Mouse (Mus musculus): Measurements from ENCODE around the gene Rab11fip4. TPM values are rescaled to one million over a fixed set of nuclear protein-coding genes. Genes with fewer than 3 reads are reported as not detected.
A peak's percentile ranks its signal among the peaks of the same experiment; 100 is the strongest.

Gene Rab11fip4
- total RNA-seq, 2 experiments from 2014 or later: 234 to 237 TPM

GRCm38 (mm10) chr11:79652257-79652656 is 61.2 kb downstream of the Rab11fip4 start:
- no peak for DNase-seq (ENCODE audit: low spot score in 2 of 2)

DNA sequence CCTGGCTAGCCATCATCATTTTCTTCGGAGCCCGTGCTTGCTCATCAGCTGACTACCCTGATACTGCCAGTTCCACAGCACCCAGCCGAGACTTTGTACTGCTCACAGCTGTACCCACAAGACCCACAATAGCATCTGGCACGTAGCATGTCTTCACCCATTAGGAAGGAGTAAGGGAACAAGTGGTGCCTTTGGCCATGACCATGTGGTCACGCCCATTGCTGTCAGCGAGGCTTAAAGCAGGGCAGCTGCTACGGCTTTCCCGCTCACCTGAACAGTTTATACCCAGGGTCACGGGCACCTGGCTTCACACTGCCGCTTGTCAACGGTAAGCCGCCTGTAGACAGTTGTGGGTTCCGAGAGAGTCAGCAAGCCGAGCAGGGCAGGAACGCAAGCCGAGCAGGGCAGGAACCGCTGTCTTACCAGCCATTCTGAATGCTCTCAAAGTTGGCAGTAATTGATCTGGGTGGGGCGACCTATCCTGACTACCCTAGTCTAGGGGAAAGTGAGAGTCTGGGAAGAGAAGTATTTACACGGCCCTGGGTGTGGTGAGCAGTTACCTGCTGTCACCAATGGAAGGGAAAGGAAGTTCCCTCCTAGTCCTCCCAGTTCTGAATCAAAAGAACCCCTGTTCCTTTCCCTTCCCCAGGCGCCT is 62.0 kb downstream of the Rab11fip4 start:
- DNase-seq (ENCODE audit: low spot score in 2 of 2): no peak

GRCm38 (mm10) chr11:79654407-79654831 is 63.4 kb downstream of the Rab11fip4 start:
- no peak for DNase-seq (ENCODE audit: low spot score in 2 of 2)

DNA sequence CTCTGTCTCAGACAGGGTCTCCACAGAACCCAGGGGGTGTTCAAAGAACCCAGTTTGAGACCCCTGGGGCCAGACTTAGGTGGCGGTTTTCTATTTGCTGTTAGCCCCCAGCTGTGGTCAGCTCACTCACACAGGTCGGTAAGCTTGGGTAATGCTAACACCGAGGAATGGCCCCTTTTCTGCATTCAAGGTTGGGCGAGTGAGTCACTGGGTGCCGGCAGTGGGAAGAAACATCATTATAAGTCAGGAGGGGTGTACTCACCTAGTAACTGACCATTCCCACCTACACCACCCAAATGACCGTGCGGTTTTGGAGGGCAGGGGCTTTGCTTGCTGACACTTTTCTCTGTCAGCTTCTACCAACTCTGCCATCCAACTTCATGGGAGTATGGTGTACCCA is 64.6 kb downstream of the Rab11fip4 start:
- DNase-seq (ENCODE audit: low spot score in 2 of 2): no peak

DNA sequence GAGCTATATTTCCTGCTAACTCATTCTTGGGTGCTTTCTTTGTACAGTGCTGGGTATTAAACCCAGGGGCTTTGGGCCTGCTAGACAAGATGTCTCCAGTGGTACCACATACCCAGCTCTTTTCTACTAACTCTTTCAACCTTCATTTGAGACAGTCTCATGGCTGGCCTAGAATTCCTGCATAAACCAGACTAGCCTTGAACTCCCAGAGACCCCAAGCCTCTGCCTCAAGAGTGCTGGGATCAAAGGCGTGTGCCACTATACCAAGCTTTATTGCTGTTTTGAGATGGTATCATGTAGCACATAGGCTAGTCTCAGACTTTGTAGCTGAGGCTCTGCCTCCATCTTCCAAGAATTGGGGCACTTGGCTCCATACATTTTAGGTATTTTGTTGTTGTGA is 65.5 kb downstream of the Rab11fip4 start:
- DNase-seq (ENCODE audit: low spot score in 2 of 2): no peak

- no peak for DNase-seq (ENCODE audit: low spot score in 2 of 2)
Measured at GRCm38 (mm10) chr11:79657053-79657452, 66.0 kb downstream of the Rab11fip4 start.

DNA sequence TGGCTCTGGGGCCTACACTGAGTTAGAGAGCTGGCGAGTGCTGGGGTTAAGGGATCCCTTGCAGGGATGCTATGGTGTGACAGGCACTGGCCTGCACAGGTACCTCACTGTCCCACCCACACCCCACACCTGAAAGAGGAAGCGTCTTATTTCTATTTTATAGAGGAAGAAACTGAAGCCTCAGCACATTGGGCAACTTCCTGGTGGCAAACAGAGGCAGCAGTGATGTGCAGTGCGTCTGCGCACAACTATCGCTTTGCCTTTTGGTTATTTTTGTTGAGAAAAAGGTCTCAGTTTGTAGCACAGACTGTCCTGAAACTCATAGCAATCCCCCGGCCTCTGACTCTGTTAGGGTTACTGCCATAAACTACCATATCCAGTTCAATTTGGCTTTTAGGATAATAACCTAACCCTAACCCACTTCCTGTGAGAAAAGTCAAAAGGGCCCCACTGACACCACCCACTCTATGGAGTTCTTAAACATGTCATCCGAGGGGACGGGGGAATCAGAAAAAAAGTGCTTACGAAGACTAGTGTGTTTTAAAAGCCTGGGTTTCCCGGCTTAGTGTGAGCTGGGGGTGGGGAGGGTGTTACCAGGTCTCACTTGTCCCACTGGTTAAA is 67.3 kb downstream of the Rab11fip4 start:
- DNase-seq (ENCODE audit: low spot score in 2 of 2): no peak

GRCm38 (mm10) chr11:79660361-79661205 is 69.6 kb downstream of the Rab11fip4 start:
- peak; percentile 69 to 84 for DNase-seq (ENCODE audit: low spot score in 2 of 2)

DNA sequence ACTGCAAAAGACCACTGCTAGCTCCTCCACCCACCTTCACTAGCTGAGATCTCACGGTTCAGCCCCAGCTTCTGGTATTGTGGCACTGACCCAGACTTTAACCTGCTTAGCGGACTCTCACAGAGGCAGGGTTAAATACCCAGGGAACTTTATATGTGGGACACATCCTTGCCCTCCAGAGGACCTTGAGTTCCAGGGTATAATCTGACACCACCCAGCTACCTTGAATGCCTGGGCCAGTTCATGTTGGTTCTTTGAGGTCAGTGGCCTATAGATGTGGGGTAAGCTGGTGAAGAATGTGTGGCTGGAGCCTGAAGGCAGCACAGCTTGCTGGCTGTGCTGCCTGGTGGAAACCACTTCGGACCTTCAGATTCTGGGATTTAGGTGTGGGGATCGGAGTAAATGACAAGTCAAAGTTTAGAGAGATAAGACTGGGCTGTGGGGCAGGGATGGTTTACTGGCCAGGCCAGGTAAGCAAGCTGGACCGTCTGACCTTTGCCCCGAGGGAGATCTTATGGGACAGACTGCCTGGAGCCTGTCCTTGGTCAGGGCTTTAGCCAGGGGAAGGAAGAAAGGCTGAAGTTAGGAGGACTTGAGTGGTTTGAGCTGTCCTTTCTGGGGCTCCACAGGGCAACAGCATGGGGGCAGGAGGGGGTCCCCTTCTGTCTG is 71.0 kb downstream of the Rab11fip4 start:
- no peak for DNase-seq (ENCODE audit: low spot score in 2 of 2)

DNA sequence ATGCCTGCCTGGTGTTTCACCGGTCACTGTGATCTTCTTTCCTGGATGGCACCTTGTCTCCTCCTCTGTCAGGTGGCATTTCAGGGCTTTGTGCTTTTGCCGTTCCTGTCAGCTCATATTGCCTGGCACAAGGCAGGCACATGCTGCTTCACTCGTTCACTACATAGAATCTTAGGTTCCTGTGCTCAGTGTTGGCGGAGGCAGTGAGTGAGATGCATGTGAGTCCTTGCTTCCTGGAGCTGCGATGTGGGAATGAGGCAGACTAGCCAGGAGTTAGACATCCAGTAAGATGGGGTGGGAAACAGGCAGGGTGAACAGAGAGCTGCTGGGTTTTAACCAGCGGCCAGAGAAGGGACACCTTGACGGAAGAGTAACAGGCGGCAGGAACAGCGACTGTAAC is 72.1 kb downstream of the Rab11fip4 start:
- DNase-seq (ENCODE audit: low spot score in 2 of 2): peak in 1 of 2 experiments; percentile 62

- no peak for DNase-seq (ENCODE audit: low spot score in 2 of 2)
Measured at GRCm38 (mm10) chr11:79663570-79663969, 72.6 kb downstream of the Rab11fip4 start.

GRCm38 (mm10) chr11:79666544-79666943 is 75.5 kb downstream of the Rab11fip4 start:
- no peak for DNase-seq (ENCODE audit: low spot score in 2 of 2)

DNA sequence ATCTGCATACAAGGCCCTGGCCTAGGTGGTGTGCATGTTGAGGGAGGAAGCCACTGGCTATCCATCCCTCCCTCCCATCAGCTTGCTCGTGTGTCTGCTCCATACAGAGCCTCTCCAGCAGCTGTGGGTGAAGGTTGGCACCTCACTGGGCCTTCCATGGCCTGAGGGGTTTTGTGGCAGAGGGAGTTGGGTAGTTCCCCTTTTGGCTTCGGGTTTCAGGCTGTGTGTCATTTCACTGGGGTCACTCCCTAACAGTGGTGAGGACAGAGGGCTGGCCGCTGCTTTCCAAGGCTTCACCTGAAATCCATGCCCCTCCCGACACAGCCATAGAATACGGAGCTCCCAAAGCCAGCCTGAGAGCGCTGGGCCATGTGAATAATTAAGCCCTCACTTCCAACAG is 78.2 kb downstream of the Rab11fip4 start:
- no peak for DNase-seq (ENCODE audit: low spot score in 2 of 2)

- no peak for DNase-seq (ENCODE audit: low spot score in 2 of 2)
Measured at GRCm38 (mm10) chr11:79669947-79670346, 78.9 kb downstream of the Rab11fip4 start.

- DNase-seq (ENCODE audit: low spot score in 2 of 2): no peak
Measured at GRCm38 (mm10) chr11:79670411-79670945, 79.5 kb downstream of the Rab11fip4 start.

- DNase-seq (ENCODE audit: low spot score in 2 of 2): no peak
Measured at GRCm38 (mm10) chr11:79671668-79672281, 80.8 kb downstream of the Rab11fip4 start.

DNA sequence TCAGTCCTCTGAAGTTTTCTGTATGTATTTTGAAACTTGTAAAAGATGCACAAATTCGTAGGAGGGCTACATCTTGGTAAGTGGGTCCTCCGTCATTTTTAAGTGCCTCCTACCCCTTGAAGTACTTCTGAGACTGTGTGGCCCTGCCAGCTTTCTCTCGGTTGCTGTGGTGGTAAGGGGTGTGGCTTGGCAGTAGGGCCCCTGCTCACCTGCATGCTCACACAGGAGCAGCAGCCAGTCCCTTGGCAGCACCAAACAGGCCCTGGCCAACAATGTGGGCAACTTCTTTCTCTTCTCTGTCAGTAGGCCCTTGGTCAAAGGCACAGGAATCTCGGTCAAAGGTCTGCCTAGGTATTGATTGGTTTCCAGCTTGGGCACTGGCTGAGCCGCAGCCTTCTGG is 82.1 kb downstream of the Rab11fip4 start:
- no peak for DNase-seq (ENCODE audit: low spot score in 2 of 2)

DNA sequence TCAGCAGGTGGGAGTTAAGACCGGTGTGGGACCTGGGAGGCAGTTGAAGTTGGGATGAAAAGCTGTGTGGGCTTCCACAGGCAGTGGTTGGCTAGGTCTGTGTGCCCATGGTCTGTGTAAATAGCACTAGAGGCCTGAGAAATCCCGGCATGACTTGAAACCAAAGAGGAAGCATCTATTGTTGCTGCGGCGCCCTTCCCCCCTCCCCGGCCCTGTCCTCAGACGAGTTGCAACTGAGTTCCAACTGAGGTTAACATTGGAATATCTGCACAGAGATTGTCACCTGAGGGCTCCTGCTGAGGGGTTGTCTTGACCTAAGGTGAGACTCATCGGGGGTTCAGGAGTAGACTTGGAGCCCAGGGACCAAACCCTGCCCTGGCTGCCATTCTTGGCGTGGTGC is 82.7 kb downstream of the Rab11fip4 start:
- DNase-seq (ENCODE audit: low spot score in 2 of 2): no peak

- DNase-seq (ENCODE audit: low spot score in 2 of 2): no peak
Measured at GRCm38 (mm10) chr11:79674231-79674630, 83.2 kb downstream of the Rab11fip4 start.

DNA sequence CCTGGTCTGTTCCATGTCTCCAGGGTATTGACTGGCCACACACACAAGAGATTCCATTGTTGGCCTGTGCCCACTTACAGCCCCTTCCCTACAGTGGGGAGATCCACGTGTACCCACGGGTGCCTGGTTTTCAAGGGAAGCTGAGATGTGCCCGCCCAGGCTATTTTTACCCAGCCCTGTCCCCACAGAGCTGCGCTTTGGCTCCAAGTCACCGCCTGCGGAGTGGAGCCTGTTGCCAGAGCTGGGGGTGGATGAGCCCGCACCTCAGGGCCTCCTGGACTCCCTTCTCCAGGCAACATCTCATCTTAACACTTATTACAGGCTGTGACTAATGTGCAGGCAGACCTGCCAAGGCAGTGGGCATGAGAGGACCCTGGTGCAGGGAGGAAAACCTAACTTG is 83.6 kb downstream of the Rab11fip4 start:
- DNase-seq (ENCODE audit: low spot score in 2 of 2): peak; percentile 81 to 88

- no peak for DNase-seq (ENCODE audit: low spot score in 2 of 2)
Measured at GRCm38 (mm10) chr11:79675285-79675684, 84.3 kb downstream of the Rab11fip4 start.

All from left cerebral cortex, adult 18-20 months (tissue).